Mouse (Mus musculus) liver, embryonic 14.5 days (tissue): ENCODE results near the gene St3gal6. TPM values are rescaled to one million over a fixed set of nuclear protein-coding genes. Genes with fewer than 3 reads are reported as not detected.

ENCODE experiments used
- ATAC-seq: fragments of 200-750 bp; cut with Nextera tagmentation; 2 replicates; pipeline ENCODE4 v1.8.0; 2017; ENCODE audit warnings: moderate number of reproducible peaks, mild to moderate bottlenecking, moderate library complexity; ENCODE audit not compliant: insufficient read depth
- DNase-seq, 3 experiments: peaks; one replicate each; pipeline ENCODE4 v3.0.0-alpha.2; 2012 to 2013; ENCODE audit warnings: low read depth in 3 of 3, low spot score in 3 of 3
- H3K27ac ChIP-seq: fragments of 300-500 bp; sonication (generic); 2 replicates; pipeline ENCODE4 v1.5.1; 2014; ENCODE audit warnings: moderate library complexity, mild to moderate bottlenecking, control low read depth, inconsistent platforms
- H3K27me3 ChIP-seq: fragments of 300-500 bp; sonication (generic); 2 replicates; pipeline ENCODE4 v1.6.1; 2014; ENCODE audit warnings: mild to moderate bottlenecking, low read length, moderate library complexity; ENCODE audit not compliant: control insufficient read depth, insufficient read depth
- H3K36me3 ChIP-seq: fragments of 300-500 bp; sonication (generic); replicated peaks from 2 replicates; pipeline ENCODE4 v1.6.1; 2014; ENCODE audit warnings: low read depth; ENCODE audit not compliant: control insufficient read depth, insufficient read depth
- H3K4me1 ChIP-seq, 2 experiments: fragments of 200-500 bp in 1 of 2; fragments of 300-500 bp in 1 of 2; sonication (generic) in 1 of 2; replicated peaks; 2 replicates each; pipeline ENCODE4 v1.6.1; 2012 to 2014; ENCODE audit warnings: antibody characterized with exemption in 1 of 2, inconsistent platforms in 1 of 2, low read length in 1 of 2; ENCODE audit not compliant: control insufficient read depth in 2 of 2, insufficient read depth in 2 of 2
- H3K4me2 ChIP-seq: fragments of 300-500 bp; sonication (generic); 2 replicates; pipeline ENCODE4 v1.6.1; 2014; ENCODE audit warnings: low read depth, mild to moderate bottlenecking, control low read depth, moderate library complexity
- H3K4me3 ChIP-seq, 2 experiments: fragments of 200-500 bp in 1 of 2; fragments of 300-500 bp in 1 of 2; sonication (generic) in 1 of 2; 2 replicates each; pipeline ENCODE4 v1.5.1; 2012 to 2014; ENCODE audit warnings: low read depth in 2 of 2, low read length in 2 of 2, mild to moderate bottlenecking in 2 of 2, control low read depth in 1 of 2, inconsistent platforms in 1 of 2, moderate library complexity in 1 of 2; ENCODE audit not compliant: insufficient read depth in 1 of 2
- H3K9ac ChIP-seq: fragments of 300-500 bp; sonication (generic); replicated peaks from 2 replicates; pipeline ENCODE4 v1.6.1; 2014; ENCODE audit warnings: mild to moderate bottlenecking, control low read depth, moderate library complexity
- H3K9me3 ChIP-seq: fragments of 300-500 bp; sonication (generic); 2 replicates; pipeline ENCODE4 v1.6.1; 2016; ENCODE audit warnings: low read length, mixed read lengths; ENCODE audit not compliant: control insufficient read depth
- CTCF ChIP-seq: IDR thresholded peaks from 2 replicates; pipeline ENCODE4 v1.5.1; 2016; ENCODE audit warnings: antibody characterized with exemption, low read depth, control low read depth
- EP300 ChIP-seq: IDR thresholded peaks from 2 replicates; pipeline ENCODE4 v1.6.1; 2016; ENCODE audit warnings: antibody characterized with exemption, low read depth
- WGBS: fragments of 180-500 bp; shearing (Covaris S2); extraction: QIAGEN DNeasy Blood & Tissue Kit; methylation state at CpG from one replicate; pipeline ENCODE4 v1.1.7; 2014; ENCODE audit not compliant: insufficient replicate concordance; 5-methylcytosine and 5-hydroxymethylcytosine counted together
- polyA plus RNA-seq, 2 experiments: library from polyadenylated mRNA; depleted of rRNA in 1 of 2; stranded (reverse) in 1 of 2; unstranded in 1 of 2; fragments of >200 nt; fragmentation: Nextera tagmentation in 1 of 2; extraction: Ambion mirVana in 1 of 2; gene quantifications; 2 replicates each; pipeline versions ENCODE4 v1.2.1 to v1.2.3; 2012 to 2014

The St3gal6 gene
- polyA plus RNA-seq, 2 experiments = 10.4 to 25.6 TPM

DNA sequence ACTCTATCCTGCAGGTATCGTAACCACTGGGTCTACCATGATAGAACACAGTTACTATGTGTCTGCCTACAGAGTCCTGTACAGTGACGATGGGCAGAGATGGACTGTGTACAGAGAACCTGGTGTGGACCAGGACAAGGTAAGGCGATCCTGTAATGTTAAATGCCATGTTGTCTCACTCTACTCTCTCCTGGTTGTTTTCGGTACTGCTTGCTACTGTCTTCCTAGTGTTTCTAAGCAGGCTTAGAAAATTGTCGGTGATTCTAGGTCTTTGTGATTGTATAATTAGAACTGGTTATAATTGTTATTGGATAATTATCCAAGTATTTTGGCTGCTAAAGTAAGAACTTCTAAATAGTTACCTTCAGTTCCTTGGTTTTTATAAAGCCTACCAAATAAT lies 72.4 kb downstream of the St3gal6 start:
- H3K9me3 ChIP-seq = no peaks in the 10 kb centered on the region
- no peaks in the 10 kb centered on the region for H3K36me3 ChIP-seq
- TF ChIP-seq EP300 (no peak), CTCF (0 out of 2 replicates have a peak, but pooled peaks have one; percentile 2)
- H3K27me3 ChIP-seq = no peaks in the 10 kb centered on the region
- no peak overlapping the region for H3K9ac ChIP-seq
- H3K27ac ChIP-seq = no peak overlapping the region
- DNase-seq = no peak
- H3K4me1 ChIP-seq = peaks cover 41 to 42% of the 10 kb centered on the region in 2 experiments
- no peak overlapping the region for H3K4me3 ChIP-seq
- ATAC-seq = no peak
- H3K4me2 ChIP-seq = no peak overlapping the region
- WGBS = 87% methylated on average over 5 of the region's 5 CpGs

DNA sequence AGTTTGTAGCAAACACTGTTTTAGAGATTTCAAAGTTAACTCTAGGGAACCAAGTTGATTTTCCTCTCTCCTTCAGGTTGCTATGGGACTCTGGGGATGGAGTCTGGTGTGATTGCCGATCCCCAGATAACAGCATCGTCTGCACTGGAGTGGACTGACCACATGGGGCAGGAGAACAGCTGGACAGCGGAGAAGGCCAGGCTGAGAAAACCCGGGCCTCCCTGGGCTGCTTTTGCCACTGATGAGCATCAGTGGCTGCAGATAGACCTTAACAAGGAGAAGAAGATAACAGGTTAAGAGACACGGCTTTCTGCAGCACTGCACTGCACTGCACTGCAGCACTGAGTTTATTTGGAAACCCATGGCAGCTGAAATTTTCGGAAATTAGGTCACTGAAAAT lies 73.4 kb downstream of the St3gal6 start:
- H3K27me3 ChIP-seq = no peaks in the 10 kb centered on the region
- peaks cover 37 to 38% of the 10 kb centered on the region in 2 experiments for H3K4me1 ChIP-seq
- H3K4me3 ChIP-seq = no peak overlapping the region
- H3K9ac ChIP-seq = no peak overlapping the region
- DNase-seq (no peak), ATAC-seq (no peak)
- H3K4me2 ChIP-seq = no peak overlapping the region
- TF ChIP-seq EP300 (no peak), CTCF (0 out of 2 replicates have a peak, but pooled peaks have one; percentile 17)
- no peak overlapping the region for H3K27ac ChIP-seq
- H3K9me3 ChIP-seq = no peaks in the 10 kb centered on the region
- H3K36me3 ChIP-seq = no peaks in the 10 kb centered on the region
- WGBS = 50% methylated on average over 6 of the region's 6 CpGs

DNA sequence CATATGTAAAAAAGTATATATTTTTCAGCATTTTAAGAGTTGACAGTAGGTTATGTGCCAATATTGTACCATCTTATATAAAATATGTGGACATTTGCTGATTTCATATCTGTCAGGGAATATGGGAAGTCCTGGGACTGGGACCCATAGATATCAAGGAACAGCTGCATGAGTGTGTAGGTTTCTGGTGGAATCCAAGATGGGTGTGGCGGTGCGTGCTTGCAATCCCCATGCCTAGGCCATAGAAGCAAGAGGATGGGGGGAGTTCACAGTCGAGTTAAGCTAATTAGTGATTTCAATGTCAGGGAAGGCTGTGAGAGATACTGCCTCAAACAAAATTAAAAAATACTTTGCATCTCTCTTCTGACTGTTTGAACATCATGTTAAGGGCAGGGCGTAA lies 75.0 kb downstream of the St3gal6 start:
- TF ChIP-seq CTCF (no peak), EP300 (peak; percentile 30; the same call in 1 of the 2 replicates)
- DNase-seq (peak in 1 of 3 experiments; percentile 47), ATAC-seq (peak; percentile 57)
- H3K4me1 ChIP-seq = peaks cover 23 to 26% of the 10 kb centered on the region in 2 experiments
- H3K27ac ChIP-seq = no peak overlapping the region
- H3K9me3 ChIP-seq = no peaks in the 10 kb centered on the region
- no peaks in the 10 kb centered on the region for H3K27me3 ChIP-seq
- H3K4me2 ChIP-seq = no peak overlapping the region
- WGBS = 67% methylated on average over 4 of the region's 4 CpGs
- no peaks in the 10 kb centered on the region for H3K36me3 ChIP-seq
- H3K9ac ChIP-seq = no peak overlapping the region; the same call in 1 of the 2 replicates
- H3K4me3 ChIP-seq = no peak overlapping the region

DNA sequence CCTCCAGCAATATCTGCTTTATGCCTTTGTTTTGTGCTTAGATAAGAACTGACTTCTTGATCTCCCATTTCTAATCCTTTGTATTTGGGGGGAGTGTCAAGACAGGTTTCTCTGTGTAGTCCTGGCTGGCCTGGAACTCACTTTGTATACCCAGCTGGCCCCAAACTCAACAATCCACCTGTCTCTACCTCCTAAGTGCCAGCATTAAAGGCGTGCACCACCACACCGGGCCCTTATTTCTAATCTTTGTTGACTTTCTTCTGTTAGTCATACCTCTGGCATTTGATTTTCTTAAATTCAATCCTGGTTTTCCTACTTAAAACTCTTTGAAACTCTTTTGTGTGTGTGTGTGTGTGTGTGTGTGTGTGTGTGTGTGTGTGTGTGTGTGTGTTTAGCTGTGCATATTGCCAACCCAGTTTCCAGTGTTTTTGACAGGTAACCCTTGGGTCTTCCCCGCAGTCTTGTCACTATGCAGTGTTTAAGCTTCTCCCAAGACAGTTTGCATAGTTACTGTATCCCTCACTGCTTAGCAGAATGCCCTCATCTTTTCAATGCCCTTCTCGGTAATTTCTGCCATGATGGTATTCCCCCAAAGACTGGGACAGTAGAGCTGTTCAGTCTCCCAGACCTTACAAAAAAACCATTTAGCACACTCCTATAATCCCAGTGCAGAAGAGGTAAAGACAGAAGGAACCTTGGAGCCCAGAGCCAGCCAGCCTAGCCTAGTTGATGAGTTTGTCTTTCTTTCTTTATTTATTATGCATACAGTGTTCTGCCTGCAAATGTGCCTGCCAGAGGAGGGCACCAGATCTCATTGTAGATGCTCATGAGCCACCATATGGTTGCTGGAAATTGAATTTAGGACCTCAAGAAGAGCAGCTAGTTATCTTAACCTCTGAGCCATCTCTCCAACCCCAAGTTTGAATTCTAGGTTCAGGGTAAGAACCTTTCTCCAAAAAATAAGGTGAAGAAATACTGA lies 77.5 kb downstream of the St3gal6 start:
- no peaks in the 10 kb centered on the region for H3K27me3 ChIP-seq
- TF ChIP-seq EP300 (no peak), CTCF (peak; percentile 34)
- no peak overlapping the region for H3K9ac ChIP-seq
- H3K36me3 ChIP-seq = no peaks in the 10 kb centered on the region
- no peak overlapping the region; the same call in 1 of the 2 replicates for H3K27ac ChIP-seq
- no peak for DNase-seq
- 0 out of 2 replicates have a peak, but pooled peaks have one; percentile 40 for ATAC-seq
- H3K4me2 ChIP-seq = no peak overlapping the region
- 84% methylated on average over 4 of the region's 4 CpGs for WGBS
- H3K4me1 ChIP-seq = peaks cover 7 to 11% of the 10 kb centered on the region in 2 experiments
- no peaks in the 10 kb centered on the region for H3K9me3 ChIP-seq
- H3K4me3 ChIP-seq = no peak overlapping the region

DNA sequence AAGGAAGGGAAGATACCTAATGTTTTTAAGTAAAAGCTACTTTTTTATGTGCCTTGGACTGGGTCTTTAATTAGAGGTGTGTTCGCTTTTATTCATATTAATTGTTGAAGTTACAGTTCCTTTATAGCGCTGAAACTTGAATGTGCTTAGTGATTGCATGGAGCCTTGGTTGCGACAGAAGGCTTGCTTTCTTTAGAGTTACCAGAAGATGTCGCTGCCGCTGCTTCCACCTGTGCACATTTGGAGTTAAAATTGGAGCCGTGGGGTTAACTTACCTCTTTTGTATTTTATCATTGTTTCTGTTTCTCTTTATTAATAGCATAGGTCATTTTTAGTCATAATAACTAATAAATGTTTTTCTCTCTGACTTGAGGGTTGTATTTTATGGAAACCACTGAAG lies 79.3 kb downstream of the St3gal6 start:
- no peak for DNase-seq
- no peak overlapping the region for H3K27ac ChIP-seq
- 45% methylated on average over 6 of the region's 6 CpGs for WGBS

More for the DNA sequence above, 79.3 kb downstream of the St3gal6 start:
- no peak overlapping the region for H3K4me2 ChIP-seq
- no peaks in the 10 kb centered on the region for H3K27me3 ChIP-seq
- no peak for TF ChIP-seq EP300
- TF ChIP-seq CTCF = peak; percentile 72
- no peaks in the 10 kb centered on the region for H3K9me3 ChIP-seq
- H3K4me3 ChIP-seq = no peak overlapping the region
- no peaks in the 10 kb centered on the region for H3K36me3 ChIP-seq
- H3K4me1 ChIP-seq = peaks cover 7 to 11% of the 10 kb centered on the region in 2 experiments
- ATAC-seq = no peak
- no peak overlapping the region for H3K9ac ChIP-seq
